Mouse (Mus musculus): ENCODE measurements at regions not wholly inside any gene's neighbourhood (a gene's known extent, or its start where the extent isn't known, plus 50 kb on each side); places are given as distances from the start of the nearest gene placed in this dataset.

GRCm38 (mm10) chr4:152650198-152650597, 172.5 kb upstream of the Kcnab2 start:
- Histone ChIP-seq H3K4me1 (ENCODE audit: control insufficient read depth in 1 of 2, insufficient read depth in 2 of 2) (no peaks in the 10 kb centered on the region), H3K9me3 (replicated peaks; ENCODE audit: low read length) (peaks cover 79% of the 10 kb centered on the region), H3K4me3 (replicated peaks in 1 of 3; ENCODE audit: low read depth in 2 of 3, low read length in 2 of 3, poor library complexity in 1 of 3) (no peak overlapping the region), H3K4me2 (ENCODE audit: insufficient read depth, low read depth, poor library complexity, severe bottlenecking) (no peak overlapping the region), H3K9ac (ENCODE audit: insufficient read depth, low read depth) (no peak overlapping the region), H3K27ac (ENCODE audit: insufficient read depth, low read depth) (no peak overlapping the region), H3K79me2 (replicated peaks; ENCODE audit: control insufficient read depth, extremely low read depth, insufficient read depth, poor library complexity, severe bottlenecking) (no peaks in the 10 kb centered on the region), H3K27me3 (replicated peaks) (no peaks in the 10 kb centered on the region), H3K36me3 (replicated peaks in 1 of 2; ENCODE audit: control insufficient read depth in 1 of 2, insufficient read depth in 1 of 2, low read length in 1 of 2) (no peaks in the 10 kb centered on the region)
- no peak for DNase-seq (ENCODE audit: extremely low read depth)
- TF ChIP-seq BHLHE40 (IDR thresholded peaks at IDR 0.05; ENCODE audit: low read depth, low read length) (no peak), ETS1 (conservative IDR thresholded peaks at IDR 0.05; ENCODE audit: low read depth, low read length) (no peak), CHD2 (IDR thresholded peaks at IDR 0.05; ENCODE audit: low read length) (no peak), MAZ (IDR thresholded peaks at IDR 0.05; ENCODE audit: low read depth, low read length) (no peak), KAT2A (IDR thresholded peaks at IDR 0.05; ENCODE audit: insufficient replicate concordance, low read length) (no peak), UBTF (IDR thresholded peaks at IDR 0.05; ENCODE audit: low read depth, low read length) (no peak), E2F4 (IDR thresholded peaks at IDR 0.05; ENCODE audit: insufficient replicate concordance, low read depth, low read length) (no peak), ZC3H11A (IDR thresholded peaks at IDR 0.05; ENCODE audit: low read depth, low read length) (no peak), MAX (IDR thresholded peaks at IDR 0.05; ENCODE audit: low read length) (no peak), JUN (IDR thresholded peaks at IDR 0.05; ENCODE audit: insufficient read depth, low read depth, low read length) (no peak), MYC (IDR thresholded peaks at IDR 0.05; ENCODE audit: low read depth, low read length) (no peak)
- in situ Hi-C loops (cut with MboI; ENCODE audit: low pct_ligation_motif_present, low pct_unique_long_range_greater_than_20kb, low sequenced_read_pairs) (no loop called here), dilution Hi-C loops (cut with MboI; ENCODE audit: extremely low pct_ligation_motif_present, extremely low pct_unique_long_range_greater_than_20kb, low sequenced_read_pairs) (no loop called here)

GRCm38 (mm10) chr4:152647620-152648019, 169.9 kb upstream of the Kcnab2 start:
- H3K27ac ChIP-seq (ENCODE audit: insufficient read depth, low read depth) = no peak overlapping the region
- H3K4me1 ChIP-seq (ENCODE audit: control insufficient read depth in 1 of 2, insufficient read depth in 2 of 2) = no peaks in the 10 kb centered on the region
- dilution Hi-C loops (cut with MboI; ENCODE audit: extremely low pct_ligation_motif_present, extremely low pct_unique_long_range_greater_than_20kb, low sequenced_read_pairs) = no loop called here
- peaks cover 91% of the 10 kb centered on the region for H3K9me3 ChIP-seq (replicated peaks; ENCODE audit: low read length)
- H3K36me3 ChIP-seq (replicated peaks in 1 of 2; ENCODE audit: control insufficient read depth in 1 of 2, insufficient read depth in 1 of 2, low read length in 1 of 2) = no peaks in the 10 kb centered on the region
- in situ Hi-C loops (cut with MboI; ENCODE audit: low pct_ligation_motif_present, low pct_unique_long_range_greater_than_20kb, low sequenced_read_pairs) = no loop called here
- no peaks in the 10 kb centered on the region for H3K79me2 ChIP-seq (replicated peaks; ENCODE audit: control insufficient read depth, extremely low read depth, insufficient read depth, poor library complexity, severe bottlenecking)
- DNase-seq (ENCODE audit: extremely low read depth) = no peak
- no peak overlapping the region for H3K9ac ChIP-seq (ENCODE audit: insufficient read depth, low read depth)
- H3K27me3 ChIP-seq (replicated peaks) = no peaks in the 10 kb centered on the region
- TF ChIP-seq USF1 (IDR thresholded peaks at IDR 0.05; ENCODE audit: low read depth, low read length) = no peak
- TF ChIP-seq ZNF384 (IDR thresholded peaks at IDR 0.05; ENCODE audit: low read depth, low read length) = no peak
- no peak for TF ChIP-seq IRF4 (IDR thresholded peaks at IDR 0.05; ENCODE audit: low read depth, low read length)
- no peak for TF ChIP-seq ELF1 (IDR thresholded peaks at IDR 0.05; ENCODE audit: low read depth, low read length)
- no peak for TF ChIP-seq ETS1 (conservative IDR thresholded peaks at IDR 0.05; ENCODE audit: low read depth, low read length)
- TF ChIP-seq CHD1 (IDR thresholded peaks at IDR 0.05; ENCODE audit: low read depth, low read length) = no peak
- no peak for TF ChIP-seq SIN3A (IDR thresholded peaks at IDR 0.05; ENCODE audit: low read length)
- no peak for TF ChIP-seq NELFE (IDR thresholded peaks at IDR 0.05; ENCODE audit: low read depth, low read length)
- TF ChIP-seq POLR2A (IDR thresholded peaks at IDR 0.05; ENCODE audit: low read depth, low read length) = no peak
- TF ChIP-seq GABPA (IDR thresholded peaks at IDR 0.05; ENCODE audit: insufficient replicate concordance, low read depth, low read length) = no peak
- TF ChIP-seq HCFC1 (IDR thresholded peaks at IDR 0.05; ENCODE audit: low read depth, low read length) = no peak
- no peak for TF ChIP-seq ZC3H11A (IDR thresholded peaks at IDR 0.05; ENCODE audit: low read depth, low read length)
- TF ChIP-seq JUN (IDR thresholded peaks at IDR 0.05; ENCODE audit: insufficient read depth, low read depth, low read length) = no peak
- no peak for TF ChIP-seq CHD2 (IDR thresholded peaks at IDR 0.05; ENCODE audit: low read length)
- no peak for TF ChIP-seq ZKSCAN1 (IDR thresholded peaks at IDR 0.05; ENCODE audit: borderline replicate concordance, low read depth, low read length)
- H3K4me3 ChIP-seq (replicated peaks in 1 of 3; ENCODE audit: low read depth in 2 of 3, low read length in 2 of 3, poor library complexity in 1 of 3) = no peak overlapping the region
- H3K4me2 ChIP-seq (ENCODE audit: insufficient read depth, low read depth, poor library complexity, severe bottlenecking) = no peak overlapping the region
